Mouse (Mus musculus) heart, adult 2 months (tissue): Measurements from ENCODE around the gene Tmem131l. TPM values are rescaled to one million over a fixed set of nuclear protein-coding genes. Genes with fewer than 3 reads are reported as not detected.

Source experiments
- DNase-seq, 2 experiments: peaks; one replicate each; pipeline ENCODE4 v3.0.0; 2021
- H3K27ac ChIP-seq: fragments of 200-600 bp; 2 replicates; pipeline ENCODE4 v1.8.1; 2022
- H3K27me3 ChIP-seq: fragments of 200-500 bp; 2 replicates; pipeline ENCODE4 v1.6.1; 2012; ENCODE audit warnings: mild to moderate bottlenecking, low read length, inconsistent platforms, mixed read lengths; ENCODE audit not compliant: control insufficient read depth, insufficient read depth
- H3K36me3 ChIP-seq: fragments of 200-500 bp; 2 replicates; pipeline ENCODE4 v1.6.1; 2012; ENCODE audit warnings: low read length, inconsistent platforms; ENCODE audit not compliant: control insufficient read depth, insufficient read depth
- H3K4me1 ChIP-seq: fragments of 200-500 bp; 2 replicates; pipeline ENCODE4 v1.6.1; 2011; ENCODE audit warnings: low read length; ENCODE audit not compliant: control insufficient read depth, insufficient read depth
- H3K4me3 ChIP-seq: fragments of 200-600 bp; 2 replicates; pipeline ENCODE4 v1.8.1; 2022
- H3K79me2 ChIP-seq: fragments of 200-500 bp; replicated peaks from 2 replicates; pipeline ENCODE4 v1.6.1; 2012; ENCODE audit warnings: mild to moderate bottlenecking, inconsistent platforms, low read length, moderate library complexity, mixed read lengths; ENCODE audit not compliant: control insufficient read depth, insufficient read depth
- H3K9ac ChIP-seq: fragments of 200-500 bp; 2 replicates; pipeline ENCODE4 v1.6.1; 2012; ENCODE audit warnings: low read depth, mild to moderate bottlenecking, control low read depth, inconsistent platforms, low read length, mixed read lengths
- CTCF ChIP-seq: fragments of 200-600 bp; IDR thresholded peaks from 2 replicates; pipeline ENCODE4 v1.8.1; 2022; ENCODE audit warnings: antibody characterized with exemption, mild to moderate bottlenecking, moderate library complexity
- EP300 ChIP-seq: fragments of 200-500 bp; IDR thresholded peaks from 2 replicates; pipeline ENCODE4 v1.6.1; 2011; ENCODE audit warnings: low read depth, low read length, control low read depth; ENCODE audit not compliant: insufficient read depth
- POLR2A ChIP-seq: fragments of 200-500 bp; IDR thresholded peaks from 2 replicates; pipeline ENCODE4 v1.6.1; 2011; ENCODE audit warnings: mild to moderate bottlenecking, low read depth, low read length, control low read depth; ENCODE audit not compliant: insufficient read depth
- WGBS: fragments of 180-500 bp; shearing (Covaris S2); methylation state at CpG from one replicate; pipeline ENCODE4 v1.1.7; 2018; 5-methylcytosine and 5-hydroxymethylcytosine counted together
- intact Hi-C: fragments of 180-260 bp; cut with DNase I; formaldehyde crosslinking; loops from one replicate; pipeline ENCODE4 v1.15.1; 2025
- polyA plus RNA-seq: library from polyadenylated mRNA; depleted of rRNA; stranded (reverse); fragments of >200 nt; gene quantifications from 2 replicates; pipeline ENCODE4 v1.2.3, GENCODE M21; 2012
- total RNA-seq, 2 experiments: library from RNA; stranded (reverse); gene quantifications; 2 replicates each; pipeline ENCODE4 v1.2.3; 2021

The Tmem131l gene
- total and polyA plus RNA-seq, 3 experiments = 17.3 to 23.4 (median 22.0) TPM

- H3K27me3 ChIP-seq = no peaks in the 10 kb centered on the region
- no peak for DNase-seq
- TF ChIP-seq POLR2A = no peak
- no peak overlapping the region for H3K9ac ChIP-seq
- H3K79me2 ChIP-seq = 0 out of 2 replicates have a peak, but pooled peaks cover 2% of the 10 kb centered on the region
- H3K4me3 ChIP-seq = no peak overlapping the region
- peaks cover 7% of the 10 kb centered on the region for H3K36me3 ChIP-seq
- H3K27ac ChIP-seq = peak overlapping the region; percentile 76
- peaks cover 4% of the 10 kb centered on the region; the same call in 1 of the 2 replicates for H3K4me1 ChIP-seq
- intact Hi-C loops = no loop called here
- 63% methylated on average over 3 of the region's 3 CpGs for WGBS
These were observed 62.2 kb downstream of the Tmem131l start for GRCm38 (mm10) chr3:83977817-83978216.

GRCm38 (mm10) chr3:83976161-83976560 is 63.8 kb downstream of the Tmem131l start:
- WGBS = 65% methylated on average over 3 of the region's 3 CpGs
- Histone ChIP-seq H3K9ac (no peak overlapping the region), H3K4me3 (no peak overlapping the region), H3K27me3 (no peaks in the 10 kb centered on the region), H3K79me2 (peaks cover 3% of the 10 kb centered on the region; the same call in 1 of the 2 replicates), H3K36me3 (peaks cover 7% of the 10 kb centered on the region), H3K27ac (no peak overlapping the region), H3K4me1 (peaks cover 4% of the 10 kb centered on the region; the same call in 1 of the 2 replicates)
- intact Hi-C loops = no loop called here
- no peak for DNase-seq
- TF ChIP-seq EP300 (no peak), POLR2A (no peak), CTCF (no peak)

GRCm38 (mm10) chr3:83973339-83973738 is 66.6 kb downstream of the Tmem131l start:
- no peak for TF ChIP-seq EP300
- no peak for TF ChIP-seq CTCF
- no peak for TF ChIP-seq POLR2A
- 77% methylated on average over 2 of the region's 2 CpGs for WGBS

GRCm38 (mm10) chr3:83970629-83971028 is 69.3 kb downstream of the Tmem131l start:
- TF ChIP-seq POLR2A = 0 out of 2 replicates have a peak, but pooled peaks have one; percentile 17
- no peak for TF ChIP-seq EP300
- 38% methylated on average over 1 of the region's 1 CpGs for WGBS
- Histone ChIP-seq H3K27ac (peak overlapping the region; percentile 82), H3K4me3 (no peak overlapping the region), H3K36me3 (no peaks in the 10 kb centered on the region), H3K9ac (no peak overlapping the region), H3K27me3 (no peaks in the 10 kb centered on the region), H3K4me1 (peaks cover 7% of the 10 kb centered on the region; the same call in 1 of the 2 replicates), H3K79me2 (peaks cover 2% of the 10 kb centered on the region; the same call in 1 of the 2 replicates)
- peak in 1 of 2 experiments; percentile 28 for DNase-seq
- intact Hi-C loops = no loop called here

More at GRCm38 (mm10) chr3:83973339-83973738, 66.6 kb downstream of the Tmem131l start:
- intact Hi-C loops = no loop called here
- H3K4me3 ChIP-seq = no peak overlapping the region
- DNase-seq = no peak
- peaks cover 2% of the 10 kb centered on the region; the same call in 1 of the 2 replicates for H3K79me2 ChIP-seq
- H3K9ac ChIP-seq = no peak overlapping the region
- peaks cover 7% of the 10 kb centered on the region for H3K36me3 ChIP-seq
- H3K27ac ChIP-seq = no peak overlapping the region
- peaks cover 7% of the 10 kb centered on the region; the same call in 1 of the 2 replicates for H3K4me1 ChIP-seq
- H3K27me3 ChIP-seq = no peaks in the 10 kb centered on the region

GRCm38 (mm10) chr3:83969081-83969480 is 70.9 kb downstream of the Tmem131l start:
- Histone ChIP-seq H3K9ac (no peak overlapping the region), H3K36me3 (no peaks in the 10 kb centered on the region), H3K79me2 (peaks cover 2% of the 10 kb centered on the region; the same call in 1 of the 2 replicates), H3K27me3 (no peaks in the 10 kb centered on the region), H3K4me3 (no peak overlapping the region), H3K4me1 (peaks cover 10% of the 10 kb centered on the region; the same call in 1 of the 2 replicates), H3K27ac (no peak overlapping the region; the same call in 1 of the 2 replicates)
- intact Hi-C loops = no loop called here
- WGBS = 90% methylated on average over 4 of the region's 4 CpGs
- TF ChIP-seq POLR2A = no peak
- no peak for TF ChIP-seq EP300
- no peak for DNase-seq

- intact Hi-C loops = no loop called here
- Histone ChIP-seq H3K27me3 (no peaks in the 10 kb centered on the region), H3K4me1 (peaks cover 10% of the 10 kb centered on the region; the same call in 1 of the 2 replicates), H3K79me2 (peaks cover 2% of the 10 kb centered on the region; the same call in 1 of the 2 replicates), H3K9ac (no peak overlapping the region), H3K4me3 (no peak overlapping the region), H3K27ac (no peak overlapping the region), H3K36me3 (no peaks in the 10 kb centered on the region)
- 83% methylated on average over 3 of the region's 3 CpGs for WGBS
- TF ChIP-seq CTCF (no peak), EP300 (no peak), POLR2A (no peak)
- no peak for DNase-seq
These were observed 72.2 kb downstream of the Tmem131l start for GRCm38 (mm10) chr3:83967791-83968190.
